Mouse (Mus musculus): ENCODE results near the gene Tsc1.

The Tsc1 gene

GRCm38 (mm10) chr2:28723912-28724311, 82.9 kb downstream of the Tsc1 start:
- DNase-seq (ENCODE audit: low spot score in 2 of 2): no peak

- DNase-seq (ENCODE audit: low spot score in 2 of 2): no peak
Measured at GRCm38 (mm10) chr2:28727786-28728404, 86.9 kb downstream of the Tsc1 start.

- no peak for DNase-seq (ENCODE audit: low spot score in 2 of 2)
Measured at GRCm38 (mm10) chr2:28730676-28731075, 89.6 kb downstream of the Tsc1 start.

GRCm38 (mm10) chr2:28737112-28737511, 96.1 kb downstream of the Tsc1 start:
- no peak for DNase-seq (ENCODE audit: low spot score in 2 of 2)

- no peak for DNase-seq (ENCODE audit: low spot score in 2 of 2)
Measured at GRCm38 (mm10) chr2:28740159-28740558, 99.1 kb downstream of the Tsc1 start.
